ENCODE assay signal across 11 mouse cellular contexts in the genomic region with DNA sequence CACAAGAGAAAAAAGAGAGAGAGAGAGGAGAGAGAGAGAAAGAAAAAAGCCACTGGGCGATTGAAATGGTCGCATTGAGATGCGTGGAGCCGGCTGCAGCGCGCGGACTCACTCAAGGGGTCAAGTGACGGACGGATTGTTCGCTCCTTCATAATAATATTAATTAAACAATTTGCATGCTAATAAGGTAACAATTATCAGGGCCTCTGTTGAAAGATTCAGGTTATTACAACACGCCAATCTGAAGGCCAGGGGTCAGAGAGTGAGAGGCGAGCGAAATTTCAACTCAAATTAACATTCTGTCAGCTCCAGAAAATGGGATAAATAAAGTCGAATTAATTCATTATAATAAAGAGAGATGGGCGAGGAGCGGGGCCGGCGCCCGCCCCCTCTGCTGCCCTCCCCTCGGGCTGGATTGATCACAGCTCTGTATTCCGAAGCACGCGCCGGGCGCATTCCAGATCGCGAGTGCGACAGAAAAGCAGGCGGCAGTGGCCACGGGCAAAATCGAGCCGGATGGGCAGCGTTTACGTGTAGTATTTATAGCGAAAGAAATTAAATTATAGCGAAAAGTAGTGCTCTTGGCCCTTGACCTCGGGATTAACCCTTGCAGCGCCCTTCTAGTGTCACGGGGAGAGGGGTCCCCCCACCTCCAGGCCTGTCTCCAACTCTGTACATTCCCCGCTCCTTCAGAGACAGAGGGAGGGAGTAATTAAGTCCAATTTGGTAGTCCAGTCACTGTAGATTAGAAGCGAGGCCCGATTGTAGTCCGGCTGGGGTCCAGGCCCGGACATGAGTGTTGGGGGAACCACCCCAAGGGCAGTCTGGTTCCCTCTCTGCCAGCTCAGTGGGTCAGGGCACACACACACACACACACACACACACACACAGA. TPM values are rescaled to one million over a fixed set of nuclear protein-coding genes. Genes with fewer than 3 reads are reported as not detected.
DNase-seq lines count a peak whose midpoint lies in the region; ATAC-seq lines count a peak whose summit lies in the region.
"Had no signal": no experiment of that assay in that cellular context is flagged by ENCODE, and none has a peak within 500 bp of the region (broad histone marks: within the 10 kb centered on the region; RNA-seq: fewer than 3 reads in every experiment).

No protein-coding gene starts in this region.

- no peak overlapping the region for H3K9ac ChIP-seq in lung, embryonic 15.5 days
- H3K9ac ChIP-seq in hindbrain, embryonic 13.5 days: peak overlapping the region; percentile 55; the same call in 1 of the 2 replicates
- no peak overlapping the region; the same call in 1 of the 2 replicates for H3K9ac ChIP-seq in neural tube, embryonic 14.5 days (replicated peaks; ENCODE audit: low read depth, low read length)
- H3K9ac ChIP-seq: liver, embryonic 14.5 days had no signal

- no peaks in the 10 kb centered on the region for H3K36me3 ChIP-seq in lung, embryonic 15.5 days
- H3K36me3 ChIP-seq in hindbrain, embryonic 13.5 days: no peaks in the 10 kb centered on the region
- no peaks in the 10 kb centered on the region for H3K36me3 ChIP-seq in neural tube, embryonic 14.5 days (ENCODE audit: control insufficient read depth, insufficient read depth, low read length)

- no peak overlapping the region for H3K27ac ChIP-seq in lung, embryonic 15.5 days
- H3K27ac ChIP-seq in hindbrain, embryonic 13.5 days: peak overlapping the region; percentile 92
- H3K27ac ChIP-seq in neural tube, embryonic 14.5 days (ENCODE audit: low read depth, low read length): peak overlapping the region; percentile 70; the same call in 1 of the 2 replicates
- H3K27ac ChIP-seq: liver, embryonic 14.5 days had no signal

- 2% methylated on average over 44 of the region's 44 CpGs for WGBS in lung, embryonic 15.5 days
- whole genome bisulfite sequencing in hindbrain, embryonic 13.5 days: 2% methylated on average over 44 of the region's 44 CpGs
- 1% methylated on average over 44 of the region's 44 CpGs for WGBS in neural tube, embryonic 14.5 days

- H3K9me3 ChIP-seq in lung, embryonic 15.5 days: no peaks in the 10 kb centered on the region
- no peaks in the 10 kb centered on the region for H3K9me3 ChIP-seq in hindbrain, embryonic 13.5 days
- H3K9me3 ChIP-seq in neural tube, embryonic 14.5 days (ENCODE audit: control insufficient read depth, low read length): no peaks in the 10 kb centered on the region

- H3K4me2 ChIP-seq in lung, embryonic 15.5 days: no peak overlapping the region
- peak overlapping the region; percentile 47 for H3K4me2 ChIP-seq in hindbrain, embryonic 13.5 days
- H3K4me2 ChIP-seq in neural tube, embryonic 14.5 days (ENCODE audit: low read depth, low read length): peak overlapping the region; percentile 32

- no peak for DNase-seq in lung, adult 18-20 months
- peak; percentile 48 for DNase-seq in embryo, embryonic 10 days (ENCODE audit: low spot score)
- no peak for DNase-seq in yolk sac, embryonic 10.5 days (ENCODE audit: low spot score)
- DNase-seq: gastrocnemius, postnatal 10 days; kidney, adult 18-20 months had no signal

- H3K27me3 ChIP-seq in lung, embryonic 15.5 days: peaks cover 99% of the 10 kb centered on the region
- peaks cover 83% of the 10 kb centered on the region for H3K27me3 ChIP-seq in hindbrain, embryonic 13.5 days
- H3K27me3 ChIP-seq in neural tube, embryonic 14.5 days (ENCODE audit: control insufficient read depth, insufficient read depth, low read length): peaks cover 9% of the 10 kb centered on the region; the same call in 1 of the 2 replicates

- H3K4me3 ChIP-seq in lung, embryonic 15.5 days: peak overlapping the region; percentile 12; the same call in 1 of the 2 replicates
- peak overlapping the region; percentile 22 for H3K4me3 ChIP-seq in hindbrain, embryonic 13.5 days
- peak overlapping the region; percentile 2; the same call in 1 of the 2 replicates for H3K4me3 ChIP-seq in neural tube, embryonic 14.5 days (ENCODE audit: low read depth, low read length)

- H3K4me1 ChIP-seq in lung, embryonic 15.5 days: peaks cover 15% of the 10 kb centered on the region; the same call in 1 of the 2 replicates
- peaks cover 73% of the 10 kb centered on the region for H3K4me1 ChIP-seq in hindbrain, embryonic 13.5 days (replicated peaks)
- H3K4me1 ChIP-seq in neural tube, embryonic 14.5 days (ENCODE audit: control insufficient read depth, insufficient read depth, low read length): peaks cover 22% of the 10 kb centered on the region

- ATAC-seq in lung, embryonic 15.5 days (ENCODE audit: borderline replicate concordance, extremely low read depth, low FRiP score, low TSS enrichment): no peak
- ATAC-seq in hindbrain, embryonic 13.5 days (ENCODE audit: low FRiP score): no peak
- ATAC-seq in neural tube, embryonic 14.5 days (ENCODE audit: low read depth): no peak
- no peak for ATAC-seq in erythroblast, adult 5-6 weeks (replicated peaks; ENCODE audit: low FRiP score, poor library complexity, severe bottlenecking)

RNA-seq across cellular contexts. Expression of a gene that starts 1.9 kb away (rescaled TPM):
- polyA plus RNA-seq in lung, embryonic 15.5 days (2015; fragmentation: Nextera tagmentation; extraction: Ambion mirVana): 0.09 TPM in 1 of 2 replicates, not detected in the other
- 48.8 and 60.7 TPM in 2 replicates for polyA plus RNA-seq in hindbrain, embryonic 13.5 days (2015; fragmentation: Nextera tagmentation; extraction: Ambion mirVana)
- 33.4 and 39.8 TPM in 2 replicates for polyA plus RNA-seq in neural tube, embryonic 14.5 days (2014; fragmentation: Nextera tagmentation; extraction: Ambion mirVana)
- not detected in 2 replicates for total RNA-seq in erythroblast, adult 5-6 weeks (2015; ENCODE audit: low replicate concordance)
- not detected in 2 replicates for total RNA-seq in erythroblast, adult 5-6 weeks (2017; ENCODE audit: low replicate concordance)
- total RNA-seq: gastrocnemius, postnatal 10 days had no signal
- polyA plus RNA-seq: liver, embryonic 14.5 days; testis, adult 2 months had no signal

RNA-seq across cellular contexts. Expression of a gene that starts 57.0 kb away (rescaled TPM):
- polyA plus RNA-seq in lung, embryonic 15.5 days (2015; fragmentation: Nextera tagmentation; extraction: Ambion mirVana): 7.7 and 9.5 TPM in 2 replicates
- 13.1 and 13.3 TPM in 2 replicates for polyA plus RNA-seq in hindbrain, embryonic 13.5 days (2015; fragmentation: Nextera tagmentation; extraction: Ambion mirVana)
- polyA plus RNA-seq in neural tube, embryonic 14.5 days (2014; fragmentation: Nextera tagmentation; extraction: Ambion mirVana): 13.3 and 15.2 TPM in 2 replicates
- total RNA-seq in erythroblast, adult 5-6 weeks (2015; ENCODE audit: low replicate concordance): 2.3 and 2.9 TPM in 2 replicates
- total RNA-seq in erythroblast, adult 5-6 weeks (2017; ENCODE audit: low replicate concordance): 3.4 and 5.4 TPM in 2 replicates

Comparison
In these comparisons a context has a peak if more than half of its experiments do, and no peak if none do; other contexts are left out.
1. RNA of a gene that starts 1.9 kb away (polyA plus RNA-seq): 48.8 to 60.7 TPM in hindbrain, embryonic 13.5 days and 33.4 to 39.8 TPM in neural tube, embryonic 14.5 days; 0.09 TPM in lung, embryonic 15.5 days; every median in the first group is over 10 times any median in the second.
2. Peak in every context shown above with its lines, with median percentiles within 50 percentile points of each other: H3K4me3 ChIP-seq.